Mouse (Mus musculus) cerebellum, adult 2 months (tissue): Measurements from ENCODE around the gene Rfx2. TPM values are rescaled to one million over a fixed set of nuclear protein-coding genes. Genes with fewer than 3 reads are reported as not detected.
A peak's percentile ranks its signal among the peaks of the same experiment; 100 is the strongest.

Experiments
- DNase-seq, 2 experiments: peaks; one replicate each; pipeline ENCODE4 v3.0.0; 2021
- H3K27ac ChIP-seq: fragments of 200-500 bp; 2 replicates; pipeline ENCODE4 v1.5.1; 2012; ENCODE audit warnings: low read length, control low read depth, inconsistent platforms; ENCODE audit not compliant: insufficient read depth
- H3K27me3 ChIP-seq: fragments of 200-500 bp; 2 replicates; pipeline ENCODE4 v1.6.1; 2012; ENCODE audit warnings: inconsistent platforms, mild to moderate bottlenecking, low read length, moderate library complexity; ENCODE audit not compliant: control insufficient read depth, insufficient read depth
- H3K4me1 ChIP-seq: fragments of 200-500 bp; 2 replicates; pipeline ENCODE4 v1.6.1; 2011; ENCODE audit warnings: low read length; ENCODE audit not compliant: control insufficient read depth, insufficient read depth
- H3K4me3 ChIP-seq: fragments of 200-500 bp; replicated peaks from 2 replicates; pipeline ENCODE3; 2011; ENCODE audit warnings: mild to moderate bottlenecking, low read depth, low read length, control low read depth; ENCODE audit not compliant: insufficient read depth
- CTCF ChIP-seq: fragments of 200-500 bp; IDR thresholded peaks from 2 replicates; pipeline ENCODE4 v1.5.1; 2011; ENCODE audit warnings: low read depth, mild to moderate bottlenecking, control low read depth, low read length, moderate library complexity, borderline replicate concordance; ENCODE audit not compliant: insufficient read depth
- POLR2A ChIP-seq: fragments of 200-500 bp; IDR thresholded peaks from 2 replicates; pipeline ENCODE4 v1.6.1; 2011; ENCODE audit warnings: low read length, control low read depth, borderline replicate concordance; ENCODE audit not compliant: insufficient read depth
- WGBS: fragments of 180-500 bp; shearing (Covaris S2); methylation state at CpG from one replicate; pipeline ENCODE4 v1.1.7; 2018; 5-methylcytosine and 5-hydroxymethylcytosine counted together
- polyA plus RNA-seq: library from polyadenylated mRNA; depleted of rRNA; stranded (reverse); fragments of >200 nt; gene quantifications from 2 replicates; pipeline ENCODE4 v1.2.3, GENCODE M21; 2012; rRNA removed

The Rfx2 gene
- polyA plus RNA-seq, 1 experiment = 3.1 TPM

- WGBS = 43% methylated on average over 8 of the region's 8 CpGs
- H3K27ac ChIP-seq = no peak overlapping the region
- DNase-seq = no peak
- TF ChIP-seq POLR2A (no peak), CTCF (peak; percentile 24; the same call in 1 of the 2 replicates)
- no peak overlapping the region for H3K4me3 ChIP-seq
- no peaks in the 10 kb centered on the region for H3K27me3 ChIP-seq
- no peaks in the 10 kb centered on the region for H3K4me1 ChIP-seq
Observed at GRCm38 (mm10) chr17:56736534-56736933, 94.3 kb downstream of the Rfx2 start.

GRCm38 (mm10) chr17:56729656-56730055, 101.2 kb downstream of the Rfx2 start:
- no peaks in the 10 kb centered on the region for H3K27me3 ChIP-seq
- TF ChIP-seq POLR2A = no peak
- TF ChIP-seq CTCF = no peak
- peaks cover 16% of the 10 kb centered on the region for H3K4me1 ChIP-seq
- 18% methylated on average over 2 of the region's 2 CpGs for WGBS
- no peak overlapping the region for H3K4me3 ChIP-seq
- no peak for DNase-seq
- no peak overlapping the region for H3K27ac ChIP-seq

GRCm38 (mm10) chr17:56729151-56729550, 101.7 kb downstream of the Rfx2 start:
- Histone ChIP-seq H3K4me3 (no peak overlapping the region), H3K27ac (no peak overlapping the region), H3K4me1 (peaks cover 16% of the 10 kb centered on the region), H3K27me3 (no peaks in the 10 kb centered on the region)
- WGBS = 18% methylated on average over 6 of the region's 6 CpGs
- peak; percentile 65 to 71 for DNase-seq
- TF ChIP-seq CTCF (no peak), POLR2A (no peak)

GRCm38 (mm10) chr17:56728117-56728516, 102.7 kb downstream of the Rfx2 start:
- Histone ChIP-seq H3K4me3 (no peak overlapping the region), H3K27me3 (no peaks in the 10 kb centered on the region), H3K27ac (no peak overlapping the region), H3K4me1 (peaks cover 16% of the 10 kb centered on the region)
- TF ChIP-seq CTCF (no peak), POLR2A (no peak)
- 36% methylated on average over 12 of the region's 12 CpGs for WGBS
- no peak for DNase-seq

GRCm38 (mm10) chr17:56727659-56728058, 103.2 kb downstream of the Rfx2 start:
- no peaks in the 10 kb centered on the region for H3K27me3 ChIP-seq
- H3K27ac ChIP-seq = no peak overlapping the region
- no peak for DNase-seq
- no peak overlapping the region for H3K4me3 ChIP-seq
- peaks cover 16% of the 10 kb centered on the region for H3K4me1 ChIP-seq
- 28% methylated on average over 12 of the region's 12 CpGs for WGBS
- TF ChIP-seq POLR2A = no peak

- Histone ChIP-seq H3K27ac (no peak overlapping the region), H3K4me3 (no peak overlapping the region), H3K27me3 (no peaks in the 10 kb centered on the region), H3K4me1 (peaks cover 16% of the 10 kb centered on the region)
- no peak for DNase-seq
- TF ChIP-seq CTCF = no peak
- TF ChIP-seq POLR2A = no peak
- WGBS = 20% methylated on average over 7 of the region's 7 CpGs
Observed at GRCm38 (mm10) chr17:56727029-56727649, 103.7 kb downstream of the Rfx2 start.

Other genes starting within 250 kb of the Rfx2 start
- 137 and 143 TPM in 2 replicates for gene Safb2, start 246.4 kb downstream of the Rfx2 start, polyA plus RNA-seq
- gene Safb, start 246.2 kb downstream of the Rfx2 start, polyA plus RNA-seq = 139 and 141 TPM in 2 replicates
- gene 2410015M20Rik, start 221.2 kb downstream of the Rfx2 start, polyA plus RNA-seq = 154 and 169 TPM in 2 replicates
- gene Rpl36, start 217.6 kb downstream of the Rfx2 start, polyA plus RNA-seq = 1,004 and 1,008 TPM in 2 replicates
- gene Lonp1, start 204.1 kb downstream of the Rfx2 start, polyA plus RNA-seq = 86.0 and 88.7 TPM in 2 replicates
- gene Catsperd, start 202.9 kb downstream of the Rfx2 start, polyA plus RNA-seq = 1.2 and 1.4 TPM in 2 replicates
- gene Ranbp3, start 157.7 kb downstream of the Rfx2 start, polyA plus RNA-seq = 122 and 125 TPM in 2 replicates
- 518 and 557 TPM in 2 replicates for gene Ndufa11, start 113.2 kb downstream of the Rfx2 start, polyA plus RNA-seq
- 17.0 and 18.2 TPM in 2 replicates for gene Vmac, start 113.0 kb downstream of the Rfx2 start, polyA plus RNA-seq
- 7.2 and 9.3 TPM in 2 replicates for gene Nrtn, start 73.5 kb downstream of the Rfx2 start, polyA plus RNA-seq
- 168 and 169 TPM in 2 replicates for gene Dus3l, start 66.3 kb downstream of the Rfx2 start, polyA plus RNA-seq
- gene Prr22, start 60.8 kb downstream of the Rfx2 start, polyA plus RNA-seq = 3.0 and 3.5 TPM in 2 replicates
- gene Acsbg2, start 43.4 kb upstream of the Rfx2 start, polyA plus RNA-seq = 0.03 TPM in 2 replicates
- gene 1700061G19Rik, start 44.5 kb upstream of the Rfx2 start, polyA plus RNA-seq = 0.03 TPM in 1 of 2 replicates, not detected in the other
- 45.7 and 47.9 TPM in 2 replicates for gene Mllt1, start 104.4 kb upstream of the Rfx2 start, polyA plus RNA-seq
- not detected in 2 replicates for gene Acer1, start 151.1 kb upstream of the Rfx2 start, polyA plus RNA-seq
- 167 and 175 TPM in 2 replicates for gene Clpp, start 159.3 kb upstream of the Rfx2 start, polyA plus RNA-seq
- gene Alkbh7, start 166.3 kb upstream of the Rfx2 start, polyA plus RNA-seq = 56.7 and 70.4 TPM in 2 replicates
- 0.41 TPM in 1 of 2 replicates, not detected in the other for gene Pspn, start 169.0 kb upstream of the Rfx2 start, polyA plus RNA-seq
- gene Gtf2f1, start 180.3 kb upstream of the Rfx2 start, polyA plus RNA-seq = 81.0 and 85.3 TPM in 2 replicates
- 0.10 and 0.34 TPM in 2 replicates for gene Gm17949, start 180.5 kb upstream of the Rfx2 start, polyA plus RNA-seq
- gene Khsrp, start 200.5 kb upstream of the Rfx2 start, polyA plus RNA-seq = 67.7 and 70.3 TPM in 2 replicates
- gene Slc25a41, start 210.6 kb upstream of the Rfx2 start, polyA plus RNA-seq = 0.17 and 0.29 TPM in 2 replicates
- 2.8 and 3.3 TPM in 2 replicates for gene Crb3, start 228.1 kb upstream of the Rfx2 start, polyA plus RNA-seq
- gene Slc25a23, start 228.8 kb upstream of the Rfx2 start, polyA plus RNA-seq = 178 and 211 TPM in 2 replicates
- 1.1 and 2.1 TPM in 2 replicates for gene Dennd1c, start 247.5 kb upstream of the Rfx2 start, polyA plus RNA-seq